Mouse (Mus musculus) midbrain, embryonic 11.5 days (tissue): ENCODE measurements around the gene Gm17018. TPM values are rescaled to one million over a fixed set of nuclear protein-coding genes. Genes with fewer than 3 reads are reported as not detected.

Experiments
- ATAC-seq: fragments of 200-750 bp; cut with Nextera tagmentation; 2 replicates; pipeline ENCODE4 v1.8.0; 2017; ENCODE audit warnings: moderate TSS enrichment, moderate library complexity; ENCODE audit not compliant: low FRiP score
- DNase-seq: peaks from one replicate; pipeline ENCODE4 v3.0.0; 2015; ENCODE audit warnings: low spot score; ENCODE audit errors: missing footprints
- H3K27ac ChIP-seq: fragments of 300-500 bp; sonication (generic); 2 replicates; pipeline ENCODE4 v1.5.1; 2014; ENCODE audit warnings: low read depth, low read length
- H3K27me3 ChIP-seq: fragments of 300-500 bp; sonication (generic); 2 replicates; pipeline ENCODE4 v1.6.1; 2014; ENCODE audit warnings: mild to moderate bottlenecking, low read length, moderate library complexity, mixed read lengths; ENCODE audit not compliant: control insufficient read depth, insufficient read depth
- H3K36me3 ChIP-seq: fragments of 300-500 bp; sonication (generic); 2 replicates; pipeline ENCODE4 v1.6.1; 2014; ENCODE audit warnings: mild to moderate bottlenecking, low read length, moderate library complexity, mixed read lengths; ENCODE audit not compliant: control insufficient read depth, insufficient read depth
- H3K4me1 ChIP-seq: fragments of 300-500 bp; sonication (generic); 2 replicates; pipeline ENCODE4 v1.6.1; 2014; ENCODE audit warnings: low read length; ENCODE audit not compliant: control insufficient read depth, insufficient read depth
- H3K4me2 ChIP-seq: fragments of 300-500 bp; sonication (generic); 2 replicates; pipeline ENCODE4 v1.6.1; 2014; ENCODE audit warnings: mild to moderate bottlenecking, moderate library complexity
- H3K4me3 ChIP-seq: fragments of 300-500 bp; sonication (generic); 2 replicates; pipeline ENCODE4 v1.5.1; 2014; ENCODE audit warnings: low read depth, low read length
- H3K9ac ChIP-seq: fragments of 300-500 bp; sonication (generic); 2 replicates; pipeline ENCODE4 v1.6.1; 2014; ENCODE audit warnings: low read length
- H3K9me3 ChIP-seq: fragments of 300-500 bp; sonication (generic); 2 replicates; pipeline ENCODE4 v1.6.1; 2016; ENCODE audit warnings: low read length; ENCODE audit not compliant: control insufficient read depth
- WGBS: fragments of 180-500 bp; shearing (Covaris S2); extraction: QIAGEN DNeasy Blood & Tissue Kit; methylation state at CpG from one replicate; pipeline ENCODE4 v1.1.7; 2014; 5-methylcytosine and 5-hydroxymethylcytosine counted together
- polyA plus RNA-seq: library from polyadenylated mRNA; unstranded; fragments of >200 nt; fragmentation: Nextera tagmentation; extraction: Ambion mirVana; gene quantifications from 2 replicates; pipeline ENCODE4 v1.2.1, GENCODE M21; 2014

Gene Gm17018
- polyA plus RNA-seq, 1 experiment from 2014 or later = 47.7 TPM

- H3K4me2 ChIP-seq = no peak overlapping the region
- no peaks in the 10 kb centered on the region for H3K9me3 ChIP-seq
- H3K27ac ChIP-seq = no peak overlapping the region
- H3K9ac ChIP-seq = no peak overlapping the region
- DNase-seq = no peak
- no peaks in the 10 kb centered on the region; the same call in 1 of the 2 replicates for H3K27me3 ChIP-seq
- ATAC-seq = no peak
- H3K36me3 ChIP-seq = peaks cover 5% of the 10 kb centered on the region; the same call in 1 of the 2 replicates
- no peak overlapping the region for H3K4me3 ChIP-seq
- 89% methylated on average over 15 of the region's 15 CpGs for WGBS
- H3K4me1 ChIP-seq = no peaks in the 10 kb centered on the region
Observed at GRCm38 (mm10) chr19:45530200-45530995, 30.0 kb upstream of the Gm17018 start.

GRCm38 (mm10) chr19:45531554-45531953 lies 28.9 kb upstream of the Gm17018 start:
- no peak for DNase-seq
- Histone ChIP-seq H3K4me2 (no peak overlapping the region), H3K36me3 (peaks cover 5% of the 10 kb centered on the region; the same call in 1 of the 2 replicates), H3K4me3 (no peak overlapping the region), H3K9ac (no peak overlapping the region), H3K27me3 (no peaks in the 10 kb centered on the region; the same call in none of the 2 replicates), H3K27ac (no peak overlapping the region), H3K9me3 (no peaks in the 10 kb centered on the region), H3K4me1 (no peaks in the 10 kb centered on the region)
- ATAC-seq = no peak
- 72% methylated on average over 6 of the region's 6 CpGs for WGBS

GRCm38 (mm10) chr19:45533617-45534016 lies 26.8 kb upstream of the Gm17018 start:
- Histone ChIP-seq H3K36me3 (no peaks in the 10 kb centered on the region), H3K4me3 (no peak overlapping the region), H3K4me2 (no peak overlapping the region), H3K27me3 (peaks cover 7% of the 10 kb centered on the region), H3K9me3 (no peaks in the 10 kb centered on the region), H3K4me1 (no peaks in the 10 kb centered on the region), H3K27ac (no peak overlapping the region), H3K9ac (no peak overlapping the region)
- DNase-seq = no peak
- 69% methylated on average over 7 of the region's 7 CpGs for WGBS
- ATAC-seq = no peak

GRCm38 (mm10) chr19:45535214-45535735 lies 25.1 kb upstream of the Gm17018 start:
- no peak for ATAC-seq
- 82% methylated on average over 8 of the region's 8 CpGs for WGBS
- Histone ChIP-seq H3K9ac (no peak overlapping the region), H3K36me3 (no peaks in the 10 kb centered on the region), H3K4me2 (no peak overlapping the region), H3K27me3 (peaks cover 17% of the 10 kb centered on the region), H3K27ac (no peak overlapping the region), H3K9me3 (no peaks in the 10 kb centered on the region), H3K4me3 (no peak overlapping the region), H3K4me1 (no peaks in the 10 kb centered on the region)
- DNase-seq = no peak

GRCm38 (mm10) chr19:45535929-45536328 lies 24.5 kb upstream of the Gm17018 start:
- H3K27me3 ChIP-seq = peaks cover 24% of the 10 kb centered on the region
- H3K4me3 ChIP-seq = no peak overlapping the region
- H3K27ac ChIP-seq = no peak overlapping the region
- no peaks in the 10 kb centered on the region for H3K9me3 ChIP-seq
- no peaks in the 10 kb centered on the region for H3K4me1 ChIP-seq
- DNase-seq (no peak), ATAC-seq (no peak)
- H3K4me2 ChIP-seq = no peak overlapping the region
- H3K36me3 ChIP-seq = no peaks in the 10 kb centered on the region
- 70% methylated on average over 6 of the region's 6 CpGs for WGBS
- H3K9ac ChIP-seq = no peak overlapping the region

GRCm38 (mm10) chr19:45537505-45537904 lies 22.9 kb upstream of the Gm17018 start:
- Histone ChIP-seq H3K4me1 (peaks cover 2% of the 10 kb centered on the region; the same call in 1 of the 2 replicates), H3K27ac (no peak overlapping the region), H3K4me2 (no peak overlapping the region), H3K9me3 (no peaks in the 10 kb centered on the region), H3K27me3 (peaks cover 39% of the 10 kb centered on the region), H3K36me3 (no peaks in the 10 kb centered on the region), H3K4me3 (no peak overlapping the region), H3K9ac (no peak overlapping the region)
- 87% methylated on average over 1 of the region's 1 CpGs for WGBS
- ATAC-seq (no peak), DNase-seq (no peak)

- Histone ChIP-seq H3K36me3 (no peaks in the 10 kb centered on the region), H3K4me2 (peak overlapping the region; percentile 59), H3K27me3 (peaks cover 70% of the 10 kb centered on the region), H3K9ac (no peak overlapping the region), H3K27ac (no peak overlapping the region), H3K4me1 (peaks cover 9% of the 10 kb centered on the region), H3K9me3 (no peaks in the 10 kb centered on the region), H3K4me3 (peak overlapping the region; percentile 34)
- WGBS = 35% methylated on average over 8 of the region's 8 CpGs
- no peak for DNase-seq
- peak; percentile 23; the same call in 1 of the 2 replicates for ATAC-seq
Observed at GRCm38 (mm10) chr19:45540657-45541408, 19.6 kb upstream of the Gm17018 start.

- H3K27ac ChIP-seq = no peak overlapping the region
- peak; percentile 96 for DNase-seq
- peak overlapping the region; percentile 34 for H3K4me3 ChIP-seq
- peak overlapping the region; percentile 52 for H3K9ac ChIP-seq
- H3K4me1 ChIP-seq = peaks cover 9% of the 10 kb centered on the region
- H3K9me3 ChIP-seq = no peaks in the 10 kb centered on the region
- peak overlapping the region; percentile 59 for H3K4me2 ChIP-seq
- WGBS = under 1% methylated on average over 56 of the region's 58 CpGs
- ATAC-seq = peak; percentile 47
- no peaks in the 10 kb centered on the region for H3K36me3 ChIP-seq
- H3K27me3 ChIP-seq = peaks cover 77% of the 10 kb centered on the region
Observed at GRCm38 (mm10) chr19:45541409-45542041, 18.9 kb upstream of the Gm17018 start.
